Mouse (Mus musculus): Measurements from ENCODE around the gene Rac1. TPM values are rescaled to one million over a fixed set of nuclear protein-coding genes. Genes with fewer than 3 reads are reported as not detected.

Rac1 gene
- polyA plus RNA-seq, 1 experiment from 2014 or later = 437 TPM

GRCm38 (mm10) chr5:143465156-143466085, 62.4 kb downstream of the Rac1 start:
- H3K27ac ChIP-seq (replicated peaks) = no peak overlapping the region
- peak overlapping the region; percentile 67 for H3K4me2 ChIP-seq
- 39% methylated on average over 23 of the region's 23 CpGs for WGBS
- H3K4me1 ChIP-seq (replicated peaks) = peaks cover 18% of the 10 kb centered on the region
- H3K4me3 ChIP-seq = peak overlapping the region; percentile 75
- H3K9ac ChIP-seq = peak overlapping the region; percentile 81
- no peak for ATAC-seq (ENCODE audit: low read depth)
- H3K36me3 ChIP-seq = peaks cover 36% of the 10 kb centered on the region
- H3K27me3 ChIP-seq = no peaks in the 10 kb centered on the region
- no peaks in the 10 kb centered on the region for H3K9me3 ChIP-seq

GRCm38 (mm10) chr5:143464757-143465118, 63.1 kb downstream of the Rac1 start:
- Histone ChIP-seq H3K4me3 (peak overlapping the region; percentile 75), H3K4me1 (replicated peaks) (peaks cover 18% of the 10 kb centered on the region), H3K27ac (replicated peaks) (peak overlapping the region; percentile 78), H3K4me2 (peak overlapping the region; percentile 67), H3K9ac (peak overlapping the region; percentile 81), H3K9me3 (no peaks in the 10 kb centered on the region), H3K36me3 (peaks cover 29% of the 10 kb centered on the region), H3K27me3 (no peaks in the 10 kb centered on the region)
- under 1% methylated on average over 20 of the region's 20 CpGs for WGBS
- ATAC-seq (ENCODE audit: low read depth) = peak; percentile 77; the same call in 1 of the 2 replicates

GRCm38 (mm10) chr5:143464100-143464756, 63.6 kb downstream of the Rac1 start, which contains the start of gene Daglb:
Gene Daglb (plus strand): TSS chr5:143464584.
- peak; percentile 98 for ATAC-seq (ENCODE audit: low read depth)
- Histone ChIP-seq H3K4me2 (peak within 1 kb of the TSS; percentile 67), H3K9ac (peak within 1 kb of the TSS; percentile 81)

GRCm38 (mm10) chr5:143463671-143464070, 64.2 kb downstream of the Rac1 start:
- H3K36me3 ChIP-seq = peaks cover 20% of the 10 kb centered on the region
- H3K9ac ChIP-seq = peak overlapping the region; percentile 81
- H3K27me3 ChIP-seq = no peaks in the 10 kb centered on the region
- H3K4me2 ChIP-seq = peak overlapping the region; percentile 67
- H3K4me3 ChIP-seq = peak overlapping the region; percentile 75
- H3K9me3 ChIP-seq = no peaks in the 10 kb centered on the region
- no peak for ATAC-seq (ENCODE audit: low read depth)
- peak overlapping the region; percentile 78 for H3K27ac ChIP-seq (replicated peaks)
- peaks cover 18% of the 10 kb centered on the region for H3K4me1 ChIP-seq (replicated peaks)
- WGBS = 83% methylated on average over 11 of the region's 11 CpGs

More at GRCm38 (mm10) chr5:143464100-143464756, 63.6 kb downstream of the Rac1 start, which contains the start of gene Daglb:
- Histone ChIP-seq H3K4me1 (replicated peaks) (peaks cover 18% of the 10 kb centered on the region), H3K36me3 (peaks cover 24% of the 10 kb centered on the region), H3K27me3 (no peaks in the 10 kb centered on the region), H3K9me3 (no peaks in the 10 kb centered on the region), H3K4me3 (peak within 1 kb of the TSS; percentile 75), H3K27ac (replicated peaks) (peak within 1 kb of the TSS; percentile 78)
- WGBS = 3% methylated on average over 43 of the region's 43 CpGs

Other genes starting within 250 kb of the Rac1 start
- gene Zfp853, start 234.4 kb downstream of the Rac1 start, polyA plus RNA-seq (2015; fragmentation: Nextera tagmentation; extraction: Ambion mirVana) = 0.10 and 0.11 TPM in 2 replicates
- 35.7 and 38.0 TPM in 2 replicates for gene E130309D02Rik, start 212.7 kb downstream of the Rac1 start, polyA plus RNA-seq (2015; fragmentation: Nextera tagmentation; extraction: Ambion mirVana)
- 71.3 and 74.0 TPM in 2 replicates for gene Zdhhc4, start 198.8 kb downstream of the Rac1 start, polyA plus RNA-seq (2015; fragmentation: Nextera tagmentation; extraction: Ambion mirVana)
- gene Grid2ip, start 170.7 kb downstream of the Rac1 start, polyA plus RNA-seq (2015; fragmentation: Nextera tagmentation; extraction: Ambion mirVana) = 0.54 TPM in 1 of 2 replicates, not detected in the other
- gene Kdelr2, start 124.2 kb downstream of the Rac1 start, polyA plus RNA-seq (2015; fragmentation: Nextera tagmentation; extraction: Ambion mirVana) = 161 and 179 TPM in 2 replicates
- gene Daglb, start 63.5 kb downstream of the Rac1 start, polyA plus RNA-seq (2015; fragmentation: Nextera tagmentation; extraction: Ambion mirVana) = 16.9 and 17.0 TPM in 2 replicates
- gene Cyth3, start 94.4 kb upstream of the Rac1 start, polyA plus RNA-seq (2015; fragmentation: Nextera tagmentation; extraction: Ambion mirVana) = 43.1 and 45.2 TPM in 2 replicates
- 27.7 and 31.5 TPM in 2 replicates for gene Usp42, start 204.2 kb upstream of the Rac1 start, polyA plus RNA-seq (2015; fragmentation: Nextera tagmentation; extraction: Ambion mirVana)

Measured in neural tube, embryonic 13.5 days (tissue).